9 mouse cellular contexts compared by ENCODE assay signal in genomic region chr2:25240723-25241437, GRCm38 (mm10). TPM values are rescaled to one million over a fixed set of nuclear protein-coding genes. Genes with fewer than 3 reads are reported as not detected.
DNase-seq lines count a peak whose midpoint lies in the region; ATAC-seq and TF ChIP-seq lines count a peak whose summit lies in the region.
"Had no signal": no experiment of that assay in that cellular context is flagged by ENCODE, and none has a peak within 500 bp of the region (broad histone marks: within the 10 kb centered on the region; RNA-seq: fewer than 3 reads in every experiment).

No protein-coding gene starts in this region.

- peak overlapping the region; percentile 56 for H3K9ac ChIP-seq in forebrain, embryonic 14.5 days (ENCODE audit: low read length)
- H3K9ac ChIP-seq in neural tube, embryonic 14.5 days (replicated peaks; ENCODE audit: low read depth, low read length) = peak overlapping the region; percentile 78

- H3K27me3 ChIP-seq in forebrain, embryonic 14.5 days (replicated peaks; ENCODE audit: control insufficient read depth, insufficient read depth, low read length) = no peaks in the 10 kb centered on the region
- H3K27me3 ChIP-seq in neural tube, embryonic 14.5 days (ENCODE audit: control insufficient read depth, insufficient read depth, low read length) = no peaks in the 10 kb centered on the region

- H3K27ac ChIP-seq in forebrain, embryonic 14.5 days (ENCODE audit: low read depth, low read length) = no peak overlapping the region
- peak overlapping the region; percentile 40; the same call in 1 of the 2 replicates for H3K27ac ChIP-seq in neural tube, embryonic 14.5 days (ENCODE audit: low read depth, low read length)

- intact Hi-C loops in heart, postnatal 14 days (cut with DNase I) = no loop called here

- no peak for TF ChIP-seq CTCF in lung, adult 2 months (IDR thresholded peaks at IDR 0.05; ENCODE audit: insufficient read depth, low read length)

- DNase-seq in MN1 (ENCODE audit: low spot score) = peak; percentile 68
- DNase-seq in forebrain, embryonic 14.5 days (ENCODE audit: low spot score) = peak; percentile 89
- DNase-seq in heart, postnatal 14 days = peak; percentile 43 to 66
- peak; percentile 84 to 89 for DNase-seq in kidney, postnatal 4 days
- DNase-seq in lung, adult 2 months = peak; percentile 63
- DNase-seq in thymus, postnatal 25 days = peak; percentile 43

- ATAC-seq in cerebellum, adult (ENCODE audit: insufficient number of reproducible peaks, low FRiP score, low TSS enrichment) = peak; percentile 64
- ATAC-seq in forebrain, embryonic 14.5 days = peak; percentile 85
- peak; percentile 81 for ATAC-seq in neural tube, embryonic 14.5 days (ENCODE audit: low read depth)

- H3K4me2 ChIP-seq in forebrain, embryonic 14.5 days (ENCODE audit: low read length) = peak overlapping the region; percentile 93
- peak overlapping the region; percentile 81 for H3K4me2 ChIP-seq in neural tube, embryonic 14.5 days (ENCODE audit: low read depth, low read length)

- H3K36me3 ChIP-seq in forebrain, embryonic 14.5 days (ENCODE audit: control insufficient read depth, insufficient read depth, low read length) = peaks cover 16% of the 10 kb centered on the region; the same call in 1 of the 2 replicates
- H3K36me3 ChIP-seq in neural tube, embryonic 14.5 days (ENCODE audit: control insufficient read depth, insufficient read depth, low read length) = peaks cover 3% of the 10 kb centered on the region; the same call in 1 of the 2 replicates

- H3K4me1 ChIP-seq in forebrain, embryonic 14.5 days (ENCODE audit: control insufficient read depth, insufficient read depth, low read length) = peaks cover 15% of the 10 kb centered on the region
- H3K4me1 ChIP-seq in lung, adult 2 months (ENCODE audit: control insufficient read depth, insufficient read depth, low read length) = peaks cover 6% of the 10 kb centered on the region
- peaks cover 5% of the 10 kb centered on the region; the same call in 1 of the 2 replicates for H3K4me1 ChIP-seq in neural tube, embryonic 14.5 days (ENCODE audit: control insufficient read depth, insufficient read depth, low read length)

- 1% methylated on average over 29 of the region's 29 CpGs for WGBS in forebrain, embryonic 14.5 days
- WGBS in lung, adult 2 months = 1% methylated on average over 29 of the region's 29 CpGs
- WGBS in neural tube, embryonic 14.5 days = 2% methylated on average over 29 of the region's 29 CpGs

- peak; percentile 38; the same call in 1 of the 2 replicates for TF ChIP-seq POLR2A in lung, adult 2 months (IDR thresholded peaks at IDR 0.05; ENCODE audit: borderline replicate concordance, extremely low read depth, low read depth, low read length)

- H3K9me3 ChIP-seq in forebrain, embryonic 14.5 days (replicated peaks; ENCODE audit: control insufficient read depth, low read length) = no peaks in the 10 kb centered on the region
- H3K9me3 ChIP-seq in neural tube, embryonic 14.5 days (ENCODE audit: control insufficient read depth, low read length) = no peaks in the 10 kb centered on the region

- H3K4me3 ChIP-seq in forebrain, embryonic 14.5 days (ENCODE audit: low read depth, low read length) = peak overlapping the region; percentile 66
- H3K4me3 ChIP-seq in lung, adult 2 months (replicated peaks; ENCODE audit: extremely low read depth, low read depth, low read length) = peak overlapping the region; percentile 42
- H3K4me3 ChIP-seq in neural tube, embryonic 14.5 days (ENCODE audit: low read depth, low read length) = peak overlapping the region; percentile 69

RNA-seq across cellular contexts. Expression of gene Rnf208, which starts 1.2 kb away (rescaled TPM):
- polyA plus RNA-seq in forebrain, embryonic 14.5 days (2014; fragmentation: Nextera tagmentation; extraction: Ambion mirVana) = 67.4 and 98.5 TPM in 2 replicates
- total RNA-seq in heart, postnatal 14 days (2021) = under 1 TPM; 0.41 to 0.63 TPM
- 14.1 and 28.6 TPM in 2 replicates for polyA plus RNA-seq in lung, adult 2 months (2012; rRNA removed)
- polyA plus RNA-seq in neural tube, embryonic 14.5 days (2014; fragmentation: Nextera tagmentation; extraction: Ambion mirVana) = 147 and 191 TPM in 2 replicates

RNA-seq across cellular contexts. Expression of gene Cysrt1, which starts 1.4 kb away (rescaled TPM):
- not detected in 2 replicates for polyA plus RNA-seq in forebrain, embryonic 14.5 days (2014; fragmentation: Nextera tagmentation; extraction: Ambion mirVana)
- not detected for total RNA-seq in heart, postnatal 14 days (2021)
- polyA plus RNA-seq in lung, adult 2 months (2012; rRNA removed) = 120 TPM in 1 of 2 replicates, not detected in the other
- polyA plus RNA-seq in neural tube, embryonic 14.5 days (2014; fragmentation: Nextera tagmentation; extraction: Ambion mirVana) = 0.33 and 0.45 TPM in 2 replicates
- total RNA-seq: heart, postnatal 36 days had no signal

RNA-seq across cellular contexts. Expression of gene Rnf224, which starts 4.3 kb away (rescaled TPM):
- polyA plus RNA-seq in forebrain, embryonic 14.5 days (2014; fragmentation: Nextera tagmentation; extraction: Ambion mirVana) = not detected in 2 replicates
- not detected for total RNA-seq in heart, postnatal 14 days (2021)
- 0.76 TPM in 1 of 2 replicates, not detected in the other for polyA plus RNA-seq in lung, adult 2 months (2012; rRNA removed)
- not detected in 2 replicates for polyA plus RNA-seq in neural tube, embryonic 14.5 days (2014; fragmentation: Nextera tagmentation; extraction: Ambion mirVana)
- total RNA-seq: heart, postnatal 36 days had no signal

RNA-seq across cellular contexts. Expression of gene AL732309.1, which starts 5.8 kb away (rescaled TPM):
- polyA plus RNA-seq in forebrain, embryonic 14.5 days (2014; fragmentation: Nextera tagmentation; extraction: Ambion mirVana) = 4.7 and 6.0 TPM in 2 replicates
- total RNA-seq in heart, postnatal 14 days (2021) = 1 to 10 TPM; 1.9 to 2.4 TPM
- 15.0 and 20.9 TPM in 2 replicates for polyA plus RNA-seq in lung, adult 2 months (2012; rRNA removed)
- 5.0 and 7.1 TPM in 2 replicates for polyA plus RNA-seq in neural tube, embryonic 14.5 days (2014; fragmentation: Nextera tagmentation; extraction: Ambion mirVana)

RNA-seq across cellular contexts. Expression of gene Slc34a3, which starts 6.7 kb away (rescaled TPM):
- 0.10 TPM in 1 of 2 replicates, not detected in the other for polyA plus RNA-seq in forebrain, embryonic 14.5 days (2014; fragmentation: Nextera tagmentation; extraction: Ambion mirVana)
- total RNA-seq in heart, postnatal 14 days (2021) = not detected
- not detected in 2 replicates for polyA plus RNA-seq in lung, adult 2 months (2012; rRNA removed)
- polyA plus RNA-seq in neural tube, embryonic 14.5 days (2014; fragmentation: Nextera tagmentation; extraction: Ambion mirVana) = not detected in 2 replicates
- total RNA-seq: heart, postnatal 36 days had no signal
